Mouse (Mus musculus) frontal cortex, postnatal 10 days (tissue): Measurements from ENCODE around the gene Bod1.

Experiments used
- DNase-seq, 2 experiments: peaks; one replicate each; pipeline ENCODE4 v3.0.0; 2022; ENCODE audit warnings: low spot score in 2 of 2, mixed read lengths in 1 of 2

The Bod1 gene

GRCm38 (mm10) chr11:31669172-31669869, 2.4 kb downstream of the Bod1 start:
- no peak for DNase-seq

- DNase-seq = no peak
Measured at GRCm38 (mm10) chr11:31664186-31664585, 7.5 kb downstream of the Bod1 start.

GRCm38 (mm10) chr11:31663501-31663900, 8.2 kb downstream of the Bod1 start:
- DNase-seq = no peak

- no peak for DNase-seq
Measured at GRCm38 (mm10) chr11:31662872-31663446, 8.7 kb downstream of the Bod1 start.

GRCm38 (mm10) chr11:31662214-31662613, 9.5 kb downstream of the Bod1 start:
- DNase-seq = no peak

- no peak for DNase-seq
Measured at GRCm38 (mm10) chr11:31657806-31658175, 13.9 kb downstream of the Bod1 start.

- no peak for DNase-seq
Measured at GRCm38 (mm10) chr11:31657168-31657805, 14.4 kb downstream of the Bod1 start.

- no peak for DNase-seq
Measured at GRCm38 (mm10) chr11:31649507-31649906, 22.2 kb downstream of the Bod1 start.

GRCm38 (mm10) chr11:31647268-31647667, 24.4 kb downstream of the Bod1 start:
- DNase-seq = no peak

GRCm38 (mm10) chr11:31646571-31646970, 25.1 kb downstream of the Bod1 start:
- DNase-seq = no peak

- DNase-seq = no peak
Measured at GRCm38 (mm10) chr11:31643120-31643519, 28.6 kb downstream of the Bod1 start.

- no peak for DNase-seq
Measured at GRCm38 (mm10) chr11:31641066-31641810, 30.4 kb downstream of the Bod1 start.

- DNase-seq = no peak
Measured at GRCm38 (mm10) chr11:31640187-31640586, 31.5 kb downstream of the Bod1 start.

- DNase-seq = peak; percentile 25 to 55
Measured at GRCm38 (mm10) chr11:31637788-31638373, 33.8 kb downstream of the Bod1 start.

GRCm38 (mm10) chr11:31628700-31629099, 43.0 kb downstream of the Bod1 start:
- no peak for DNase-seq

GRCm38 (mm10) chr11:31620796-31621195, 50.9 kb downstream of the Bod1 start:
- DNase-seq = no peak

- DNase-seq = no peak
Measured at GRCm38 (mm10) chr11:31617797-31618196, 53.9 kb downstream of the Bod1 start.

GRCm38 (mm10) chr11:31617236-31617635, 54.4 kb downstream of the Bod1 start:
- DNase-seq = no peak

- no peak for DNase-seq
Measured at GRCm38 (mm10) chr11:31616722-31617121, 55.0 kb downstream of the Bod1 start.
